Mouse (Mus musculus): ENCODE data around the gene She.

The She gene

GRCm38 (mm10) chr3:89883582-89884041 lies 52.4 kb downstream of the She start:
- DNase-seq (ENCODE audit: low read depth), result no peak

- DNase-seq (ENCODE audit: low read depth), result no peak
Measured at GRCm38 (mm10) chr3:89885766-89886165, 54.6 kb downstream of the She start.

- DNase-seq (ENCODE audit: low read depth), result no peak
Measured at GRCm38 (mm10) chr3:89887582-89888230, 56.5 kb downstream of the She start.

- DNase-seq (ENCODE audit: low read depth), result no peak
Measured at GRCm38 (mm10) chr3:89889841-89890430, 58.8 kb downstream of the She start.

DNA sequence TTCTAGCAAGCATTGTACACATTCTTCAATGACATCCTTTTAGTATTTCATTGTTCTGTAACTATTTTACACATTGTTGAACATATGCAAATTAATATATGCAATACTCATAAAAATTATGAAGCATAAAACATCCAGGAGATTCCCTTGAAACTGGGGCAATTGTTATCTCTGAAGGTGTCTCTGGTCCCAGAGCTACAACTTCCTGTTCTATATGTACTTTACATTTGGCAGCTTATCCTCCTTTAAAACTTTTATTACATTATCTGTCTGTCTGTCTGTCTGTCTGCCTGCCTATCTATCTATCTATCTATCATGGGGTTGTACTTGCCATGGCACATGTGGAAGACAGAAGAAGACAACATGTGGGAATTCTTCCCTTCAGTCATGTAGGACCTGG lies 60.5 kb downstream of the She start:
- no peak for DNase-seq (ENCODE audit: low read depth)

DNA sequence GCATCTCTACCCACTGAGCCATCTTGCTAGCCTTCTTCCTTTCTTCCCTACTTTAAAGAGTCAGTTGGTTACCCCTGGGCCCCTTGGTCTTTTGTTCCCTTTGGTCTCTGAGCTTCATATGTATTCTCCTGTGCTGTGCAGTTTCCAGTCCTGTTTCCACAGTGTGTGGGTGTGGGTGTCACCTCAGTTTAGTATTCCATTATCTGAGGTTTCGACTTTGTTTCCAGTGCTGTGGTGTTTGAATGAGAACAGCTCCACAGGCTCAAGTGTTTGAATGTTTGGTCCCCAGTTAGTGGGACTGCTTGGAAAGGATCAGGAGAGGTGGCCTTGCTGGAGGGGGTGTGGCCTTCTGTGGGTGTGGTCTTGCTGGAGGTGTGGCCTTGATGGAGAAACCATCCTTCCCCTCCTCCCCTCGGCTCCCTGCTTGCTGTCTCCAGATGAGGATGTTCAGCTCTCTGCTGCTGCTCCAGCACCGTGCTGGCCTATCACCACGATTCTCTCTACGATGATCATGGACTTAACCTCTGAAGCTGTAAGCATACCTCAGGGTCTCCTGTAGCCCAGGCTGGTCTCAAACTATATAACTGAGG lies 61.4 kb downstream of the She start:
- no peak for DNase-seq (ENCODE audit: low read depth)

DNA sequence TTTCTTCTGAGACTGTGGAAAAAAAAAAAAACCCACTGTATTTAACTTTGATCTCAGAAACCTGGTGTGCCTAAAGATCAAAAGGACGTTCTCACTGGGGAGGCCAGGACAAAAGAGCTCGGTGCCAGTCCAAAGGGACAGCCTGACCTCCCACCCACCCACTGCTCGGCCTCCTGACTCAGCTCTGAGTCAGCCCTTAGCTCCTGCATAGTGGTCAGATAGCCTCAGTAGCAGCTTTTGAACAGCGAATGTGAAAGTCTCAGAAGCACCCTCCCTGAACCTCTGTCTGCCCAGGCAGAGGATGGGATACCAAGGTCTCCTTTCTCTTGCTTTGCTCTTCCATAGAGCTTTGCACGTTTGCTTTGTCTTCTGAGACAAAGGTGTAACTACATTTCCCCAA lies 65.4 kb downstream of the She start:
- peak; percentile 75 for DNase-seq (ENCODE audit: low read depth)

DNA sequence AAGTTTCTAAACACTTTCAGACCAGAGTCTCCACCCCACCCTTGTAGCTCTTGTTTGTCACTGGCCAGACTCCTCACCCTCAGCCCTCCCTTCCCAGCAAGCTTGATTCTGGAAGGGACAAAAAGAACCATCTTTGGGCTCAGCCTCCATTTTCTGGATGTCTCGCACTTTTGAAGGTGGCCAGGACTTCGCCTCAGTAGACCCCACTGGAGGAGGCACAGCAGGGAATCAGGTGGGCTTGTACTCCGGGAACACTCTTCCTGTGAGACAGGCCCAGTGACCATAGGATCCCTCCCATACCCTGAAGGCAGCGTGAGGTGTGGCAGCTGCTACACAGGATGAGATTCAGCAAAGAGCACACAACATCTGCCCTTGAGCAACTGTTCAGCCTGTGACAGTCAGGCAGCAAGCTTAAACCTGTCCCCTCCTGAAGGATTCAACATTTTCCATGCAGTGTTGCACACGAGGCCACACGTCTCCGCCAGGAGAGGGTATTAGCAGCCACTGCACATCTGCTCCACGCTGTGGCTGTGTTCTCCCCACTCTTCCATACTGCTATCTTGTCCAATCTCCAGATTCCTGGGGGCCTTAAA lies 66.1 kb downstream of the She start:
- DNase-seq (ENCODE audit: low read depth), result peak; percentile 19

DNA sequence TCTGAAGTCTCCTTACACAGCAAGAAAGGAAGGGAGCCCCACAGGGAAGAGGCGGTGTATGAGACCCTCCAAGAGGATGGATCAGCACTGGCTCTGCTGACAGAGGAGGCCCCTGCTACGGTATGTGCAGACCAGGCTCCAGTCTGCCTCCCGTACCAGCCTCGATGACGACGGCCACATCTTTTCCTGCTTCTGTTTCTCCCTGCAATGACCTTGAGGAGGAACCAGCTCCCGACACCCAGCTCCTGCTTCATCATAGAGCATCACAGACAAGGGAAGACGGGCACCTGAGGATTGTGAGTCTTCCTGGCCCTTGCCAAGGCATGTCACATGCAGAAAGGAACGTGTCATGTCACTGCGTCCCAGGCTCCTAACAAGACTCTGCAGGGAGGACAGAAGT lies 66.8 kb downstream of the She start:
- no peak for DNase-seq (ENCODE audit: low read depth)

- DNase-seq (ENCODE audit: low read depth), result peak; percentile 62
Measured at GRCm38 (mm10) chr3:89898870-89899510, 67.8 kb downstream of the She start.

- peak; percentile 24 for DNase-seq (ENCODE audit: low read depth)
Measured at GRCm38 (mm10) chr3:89899511-89899908, 68.3 kb downstream of the She start.

DNA sequence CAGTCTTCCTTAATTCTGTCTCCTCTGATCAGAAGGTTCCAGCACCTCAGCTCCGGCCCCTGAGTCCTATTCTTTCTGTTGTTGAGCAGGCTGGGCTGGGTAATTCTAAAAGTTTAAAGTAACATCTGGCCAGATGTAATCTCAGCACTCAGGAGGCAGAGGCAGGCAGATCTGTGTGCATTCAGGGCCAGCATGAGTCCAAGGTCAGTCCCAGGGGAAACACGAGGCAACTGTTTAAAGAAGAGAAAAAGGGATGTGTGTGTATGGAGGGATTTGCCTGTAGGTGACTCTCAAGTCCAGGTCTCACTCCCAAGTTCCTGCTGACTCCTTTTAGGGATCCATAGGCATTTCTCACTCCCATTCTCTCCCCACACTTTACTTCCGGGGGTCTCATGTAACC lies 76.7 kb downstream of the She start:
- DNase-seq (ENCODE audit: low read depth), result no peak

Measured in NIH3T3 (cell line).